11 mouse cellular contexts compared by ENCODE assay signal in the genomic region with DNA sequence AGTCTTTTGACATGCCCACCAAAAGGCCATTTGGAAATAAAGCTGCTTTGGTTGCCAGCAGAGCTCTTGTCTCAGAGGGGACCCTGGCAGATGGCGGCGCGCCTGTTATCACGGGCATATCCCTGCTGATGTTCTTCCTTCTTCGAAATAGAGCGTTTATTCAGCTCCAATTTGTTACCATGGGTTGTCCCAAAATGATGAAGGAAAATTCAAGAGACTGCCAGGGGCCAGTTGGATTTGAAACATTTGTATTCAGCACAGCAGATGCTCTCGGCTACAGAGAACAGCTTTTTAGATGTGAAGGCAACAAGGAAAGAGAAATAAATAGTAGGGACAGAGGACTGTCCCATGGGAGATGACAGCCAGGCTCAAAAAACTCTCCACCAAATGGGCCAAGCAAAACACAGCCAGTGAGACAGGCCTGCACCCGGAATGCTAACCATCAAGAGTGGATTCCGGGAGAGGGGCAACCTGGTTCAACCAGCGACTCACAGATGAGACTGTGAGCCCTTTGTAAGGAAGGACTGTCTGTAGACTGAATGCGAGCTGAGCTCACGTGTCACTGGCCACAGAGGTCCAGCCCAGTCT. TPM values are rescaled to one million over a fixed set of nuclear protein-coding genes. Genes with fewer than 3 reads are reported as not detected.
A peak's percentile ranks its signal among the peaks of the same experiment; 100 is the strongest.
DNase-seq lines count a peak whose midpoint lies in the region; ATAC-seq lines count a peak whose summit lies in the region.
"Had no signal": no experiment of that assay in that cellular context is flagged by ENCODE, and none has a peak within 500 bp of the region (broad histone marks: within the 10 kb centered on the region; RNA-seq: fewer than 3 reads in every experiment).

No protein-coding gene starts in this region.

- H3K4me2 ChIP-seq in heart, embryonic 12.5 days = no peak overlapping the region
- no peak overlapping the region for H3K4me2 ChIP-seq in liver, embryonic 11.5 days

- no peaks in the 10 kb centered on the region for H3K27me3 ChIP-seq in heart, embryonic 12.5 days (replicated peaks)
- H3K27me3 ChIP-seq in liver, embryonic 11.5 days (replicated peaks; ENCODE audit: control insufficient read depth, insufficient read depth, low read length) = no peaks in the 10 kb centered on the region

- DNase-seq in heart, adult 11 months = peak; percentile 96
- DNase-seq in cerebellum, adult 8-10 months = peak; percentile 11
- peak; percentile 26 to 32 for DNase-seq in heart, postnatal 36 days
- peak; percentile 55 to 60 for DNase-seq in left cerebral cortex, postnatal 10 days (ENCODE audit: extremely low spot score in 1 of 2, low spot score in 2 of 2)
- DNase-seq in gastrocnemius, adult 18-20 months (ENCODE audit: low spot score) = no peak
- DNase-seq in liver, embryonic 11.5 days (ENCODE audit: low spot score) = no peak

- H3K4me3 ChIP-seq in heart, embryonic 12.5 days = no peak overlapping the region
- no peak overlapping the region for H3K4me3 ChIP-seq in liver, embryonic 11.5 days (ENCODE audit: low read depth, low read length)

- intact Hi-C loops in heart, postnatal 36 days (cut with DNase I) = no loop called here
- intact Hi-C loops in left cerebral cortex, postnatal 10 days (cut with DNase I) = no loop called here

- no peaks in the 10 kb centered on the region for H3K36me3 ChIP-seq in heart, embryonic 12.5 days
- no peaks in the 10 kb centered on the region for H3K36me3 ChIP-seq in liver, embryonic 11.5 days (ENCODE audit: control insufficient read depth, insufficient read depth, low read length)

- no peaks in the 10 kb centered on the region for H3K4me1 ChIP-seq in heart, embryonic 12.5 days (replicated peaks)
- H3K4me1 ChIP-seq in liver, embryonic 11.5 days (replicated peaks; ENCODE audit: control insufficient read depth, insufficient read depth, low read length) = no peaks in the 10 kb centered on the region; the same call in 1 of the 2 replicates

- no peak overlapping the region for H3K9ac ChIP-seq in heart, embryonic 12.5 days
- H3K9ac ChIP-seq in liver, embryonic 11.5 days (ENCODE audit: low read depth, low read length) = no peak overlapping the region

- H3K9me3 ChIP-seq in heart, embryonic 12.5 days (replicated peaks) = no peaks in the 10 kb centered on the region
- no peaks in the 10 kb centered on the region for H3K9me3 ChIP-seq in liver, embryonic 11.5 days (ENCODE audit: control insufficient read depth, low read length)

- no peak for ATAC-seq in heart, embryonic 12.5 days (ENCODE audit: insufficient number of reproducible peaks, low FRiP score)
- no peak for ATAC-seq in CD4-positive, CD25-positive, alpha-beta regulatory T cell, adult 4 months
- ATAC-seq in liver, embryonic 11.5 days (replicated peaks; ENCODE audit: low FRiP score) = no peak
- ATAC-seq: intestine, postnatal 0 days had no signal

- 73% methylated on average over 12 of the region's 12 CpGs for WGBS in heart, embryonic 12.5 days
- 81% methylated on average over 12 of the region's 12 CpGs for WGBS in liver, embryonic 11.5 days

- no peak overlapping the region for H3K27ac ChIP-seq in heart, embryonic 12.5 days (ENCODE audit: poor library complexity, severe bottlenecking)
- no peak overlapping the region for H3K27ac ChIP-seq in liver, embryonic 11.5 days (ENCODE audit: low read depth, low read length)

RNA-seq across cellular contexts. Expression of a gene that starts 12.0 kb away (rescaled TPM):
- not detected in 2 replicates for polyA plus RNA-seq in heart, embryonic 12.5 days (2016; fragmentation: Nextera tagmentation; extraction: Ambion mirVana)
- not detected for total RNA-seq in heart, postnatal 36 days (2021)
- total RNA-seq in left cerebral cortex, postnatal 10 days (2021) = under 1 TPM in 1 of 2 experiments, not detected in 1; 0.39 TPM
- 1 to 10 TPM in 1 of 2 experiments, under 1 TPM in 1; 0.22 to 1.2 TPM for polyA plus RNA-seq in CD4-positive, CD25-positive, alpha-beta regulatory T cell, adult 4 months (2017; shearing (Covaris generic))
- not detected for total RNA-seq in gastrocnemius, adult 18-20 months (2021)
- not detected in 2 replicates for polyA plus RNA-seq in liver, embryonic 11.5 days (2014; fragmentation: Nextera tagmentation; extraction: Ambion mirVana)
- total RNA-seq: CH12.LX had no signal
- polyA plus RNA-seq: intestine, postnatal 0 days; lung, embryonic 16.5 days had no signal

RNA-seq across cellular contexts. Expression of a gene that starts 17.3 kb away (rescaled TPM):
- not detected in 2 replicates for polyA plus RNA-seq in heart, embryonic 12.5 days (2016; fragmentation: Nextera tagmentation; extraction: Ambion mirVana)
- not detected for total RNA-seq in heart, postnatal 36 days (2021)
- not detected for total RNA-seq in left cerebral cortex, postnatal 10 days (2021)
- under 1 TPM in 1 of 2 experiments, not detected in 1; 0.69 TPM for polyA plus RNA-seq in CD4-positive, CD25-positive, alpha-beta regulatory T cell, adult 4 months (2017; shearing (Covaris generic))
- total RNA-seq in gastrocnemius, adult 18-20 months (2021) = 1 to 10 TPM; 1.2 TPM
- polyA plus RNA-seq in liver, embryonic 11.5 days (2014; fragmentation: Nextera tagmentation; extraction: Ambion mirVana) = not detected in 2 replicates
- total RNA-seq: CH12.LX had no signal
- polyA plus RNA-seq: intestine, postnatal 0 days; lung, embryonic 16.5 days had no signal

RNA-seq across cellular contexts. Expression of a gene that starts 17.4 kb away (rescaled TPM):
- polyA plus RNA-seq in heart, embryonic 12.5 days (2016; fragmentation: Nextera tagmentation; extraction: Ambion mirVana) = 1.3 and 1.5 TPM in 2 replicates
- total RNA-seq in heart, postnatal 36 days (2021) = 100 to 1,000 TPM; 213 to 241 TPM
- total RNA-seq in left cerebral cortex, postnatal 10 days (2021) = 1 to 10 TPM in 1 of 2 experiments, under 1 TPM in 1; 0.92 to 1.6 TPM
- under 1 TPM in 1 of 2 experiments, not detected in 1; 0.12 TPM for polyA plus RNA-seq in CD4-positive, CD25-positive, alpha-beta regulatory T cell, adult 4 months (2017; shearing (Covaris generic))
- total RNA-seq in gastrocnemius, adult 18-20 months (2021) = 100 to 1,000 TPM in 1 of 2 experiments, 10 to 100 TPM in 1; 82.8 to 112 TPM
- polyA plus RNA-seq in liver, embryonic 11.5 days (2014; fragmentation: Nextera tagmentation; extraction: Ambion mirVana) = 0.14 and 0.60 TPM in 2 replicates

RNA-seq across cellular contexts. Expression of a gene that starts 54.0 kb away (rescaled TPM):
- 0.06 and 0.65 TPM in 2 replicates for polyA plus RNA-seq in heart, embryonic 12.5 days (2016; fragmentation: Nextera tagmentation; extraction: Ambion mirVana)
- total RNA-seq in heart, postnatal 36 days (2021) = 1 to 10 TPM; 1.2 to 1.3 TPM
- 1 to 10 TPM; 4.7 to 5.5 TPM for total RNA-seq in left cerebral cortex, postnatal 10 days (2021)
- 1 to 10 TPM; 2.5 to 3.5 TPM for polyA plus RNA-seq in CD4-positive, CD25-positive, alpha-beta regulatory T cell, adult 4 months (2017; shearing (Covaris generic))
- total RNA-seq in gastrocnemius, adult 18-20 months (2021) = 1 to 10 TPM in 1 of 2 experiments, under 1 TPM in 1; 0.91 to 1.0 TPM
- 0.96 and 1.5 TPM in 2 replicates for polyA plus RNA-seq in liver, embryonic 11.5 days (2014; fragmentation: Nextera tagmentation; extraction: Ambion mirVana)
- total RNA-seq: CH12.LX had no signal

RNA-seq across cellular contexts. Expression of a gene that starts 54.3 kb away (rescaled TPM):
- polyA plus RNA-seq in heart, embryonic 12.5 days (2016; fragmentation: Nextera tagmentation; extraction: Ambion mirVana) = 1.3 and 1.4 TPM in 2 replicates
- 10 to 100 TPM; 15.3 to 15.5 TPM for total RNA-seq in heart, postnatal 36 days (2021)
- 1 to 10 TPM; 7.8 to 8.4 TPM for total RNA-seq in left cerebral cortex, postnatal 10 days (2021)
- 10 to 100 TPM; 17.4 to 29.4 TPM for polyA plus RNA-seq in CD4-positive, CD25-positive, alpha-beta regulatory T cell, adult 4 months (2017; shearing (Covaris generic))
- 1 to 10 TPM; 4.2 to 4.7 TPM for total RNA-seq in gastrocnemius, adult 18-20 months (2021)
- 2.5 and 3.6 TPM in 2 replicates for polyA plus RNA-seq in liver, embryonic 11.5 days (2014; fragmentation: Nextera tagmentation; extraction: Ambion mirVana)

Comparison
In these comparisons a context has a peak if more than half of its experiments do, and no peak if none do; other contexts are left out.
1. DNase-seq: peak in heart, adult 11 months (single experiment), cerebellum, adult 8-10 months (single experiment), heart, postnatal 36 days (2 of 2) and left cerebral cortex, postnatal 10 days (2 of 2); none in gastrocnemius, adult 18-20 months (single experiment) and liver, embryonic 11.5 days (single experiment).
2. RNA of a gene that starts 17.4 kb away (total RNA-seq): 213 to 241 TPM in heart, postnatal 36 days and 82.8 to 112 TPM in gastrocnemius, adult 18-20 months; 0.92 to 1.6 TPM in left cerebral cortex, postnatal 10 days; every median in the first group is over 10 times any median in the second.